Mouse (Mus musculus): ENCODE results near the gene BC049762. TPM values are rescaled to one million over a fixed set of nuclear protein-coding genes. Genes with fewer than 3 reads are reported as not detected.

Gene BC049762
- total RNA-seq (2021) = not detected

- peak; percentile 98 to 99 for DNase-seq (ENCODE audit: extremely low spot score in 1 of 2, low spot score in 2 of 2)
- intact Hi-C loops (cut with DNase I) = loop anchor here (10.0 kb wide), 1 partner anchor 198 kb away; no protein-coding TSS in a partner anchor
Observed at GRCm38 (mm10) chr11:51262342-51263285, at the start of gene BC049762. TSS of gene BC049762 (minus strand) at chr11:51263046.

- intact Hi-C loops (cut with DNase I) = no loop called here
- DNase-seq (ENCODE audit: extremely low spot score in 1 of 2, low spot score in 2 of 2) = no peak
Observed at GRCm38 (mm10) chr11:51311846-51312245, 49.0 kb upstream of the BC049762 start.

- intact Hi-C loops (cut with DNase I) = no loop called here
- DNase-seq (ENCODE audit: extremely low spot score in 1 of 2, low spot score in 2 of 2) = no peak
Observed at GRCm38 (mm10) chr11:51308306-51308705, 45.5 kb upstream of the BC049762 start.

DNA sequence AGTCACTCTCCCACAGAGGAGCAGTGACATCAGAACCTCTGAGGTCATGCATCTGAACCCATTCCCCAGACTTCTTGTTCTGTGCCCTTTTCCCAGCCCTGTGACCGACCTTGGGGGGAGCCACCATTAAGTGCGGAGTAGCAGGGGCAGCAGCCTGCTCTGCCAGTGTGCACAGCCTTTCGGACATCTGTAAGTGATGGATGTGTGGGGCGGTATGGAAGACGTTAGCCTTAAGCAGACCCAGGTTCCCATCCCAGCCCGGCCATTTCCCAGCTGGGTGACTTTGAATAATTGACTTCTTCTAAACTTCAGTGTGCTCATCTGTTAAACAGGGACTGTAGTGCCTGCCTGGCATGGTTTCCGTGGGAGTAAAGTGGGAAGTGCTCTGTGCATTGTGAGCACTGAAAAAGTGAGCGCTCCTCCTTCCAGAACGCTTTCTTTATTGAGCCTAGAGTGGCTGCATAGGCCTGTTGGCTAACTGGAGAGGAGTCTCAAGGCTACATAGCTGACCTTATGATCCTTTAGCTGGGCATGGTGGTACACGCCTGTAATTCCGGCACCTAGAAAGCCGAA is 41.2 kb upstream of the BC049762 start:
- intact Hi-C loops (cut with DNase I) = no loop called here
- DNase-seq (ENCODE audit: extremely low spot score in 1 of 2, low spot score in 2 of 2) = no peak

DNA sequence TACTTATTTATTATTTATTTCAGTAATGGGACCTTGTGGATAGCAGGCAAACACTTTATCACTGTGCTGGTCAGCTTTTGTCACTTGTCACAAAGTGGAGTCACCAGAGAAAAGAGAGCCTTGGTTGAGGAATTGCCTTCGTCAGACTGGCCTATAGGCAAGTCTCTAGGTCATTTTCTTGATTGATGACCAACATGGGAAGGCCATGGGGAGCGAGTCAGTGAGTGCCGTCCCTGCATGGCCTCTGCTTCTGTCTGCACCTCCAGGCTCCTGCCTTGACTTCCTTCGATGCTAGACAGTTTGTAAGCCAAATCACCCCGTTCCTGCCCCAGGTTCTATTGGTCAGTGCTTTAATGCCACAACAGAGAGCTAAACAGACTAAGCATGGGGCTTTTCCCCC is 39.5 kb upstream of the BC049762 start:
- no peak for DNase-seq (ENCODE audit: extremely low spot score in 1 of 2, low spot score in 2 of 2)
- intact Hi-C loops (cut with DNase I) = no loop called here

GRCm38 (mm10) chr11:51298691-51299090 is 35.8 kb upstream of the BC049762 start:
- intact Hi-C loops (cut with DNase I) = no loop called here
- no peak for DNase-seq (ENCODE audit: extremely low spot score in 1 of 2, low spot score in 2 of 2)

DNA sequence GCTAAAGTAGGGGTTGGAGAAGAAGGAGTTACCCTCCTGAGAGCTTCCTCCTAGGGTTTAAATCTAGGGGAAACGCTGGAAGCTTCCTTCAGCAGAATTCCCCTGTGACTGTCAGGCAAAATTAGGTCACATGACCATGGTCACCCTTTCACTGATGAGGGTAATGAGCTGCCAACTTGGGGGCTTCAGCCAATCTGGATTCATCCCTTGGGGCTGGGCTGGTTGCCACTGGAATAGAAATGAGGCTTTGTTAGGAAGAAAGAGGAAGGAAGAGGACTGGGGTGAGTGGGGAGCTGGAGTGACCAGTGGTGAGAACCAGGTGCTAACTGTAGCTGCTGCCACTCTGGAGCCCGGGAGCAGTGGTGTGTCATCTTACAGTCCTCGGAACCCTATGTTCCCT is 32.9 kb upstream of the BC049762 start:
- no peak for DNase-seq (ENCODE audit: extremely low spot score in 1 of 2, low spot score in 2 of 2)
- intact Hi-C loops (cut with DNase I) = no loop called here

DNA sequence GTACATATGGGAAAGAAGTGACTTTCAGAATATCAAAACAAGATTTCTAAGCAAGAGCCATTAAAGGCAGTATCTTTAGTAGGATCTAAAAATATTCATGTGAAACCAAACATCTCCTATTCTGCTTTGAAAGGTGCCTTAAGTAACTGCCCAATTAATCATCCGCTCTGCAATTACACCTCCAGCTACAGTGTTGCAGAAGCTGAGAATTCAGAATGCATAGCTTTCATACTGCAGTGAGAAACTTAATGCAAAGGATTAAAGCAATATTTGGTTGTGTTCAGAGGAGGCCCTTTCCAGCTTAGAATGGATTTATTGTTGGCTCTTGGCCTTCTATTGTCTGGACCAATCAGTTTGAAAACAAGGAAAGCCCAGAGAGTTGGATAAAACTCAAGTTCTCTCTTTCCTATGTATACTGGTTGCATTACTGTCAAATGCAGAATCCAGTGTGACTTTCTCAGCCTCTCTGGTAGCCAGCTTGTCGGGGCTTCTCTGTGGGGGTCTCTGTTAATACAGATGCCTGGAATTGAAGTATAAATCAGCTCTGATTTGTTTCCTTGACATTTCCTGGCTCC is 31.2 kb upstream of the BC049762 start:
- intact Hi-C loops (cut with DNase I) = loop anchor here (5.0 kb wide), 1 partner anchor 153 kb away; no protein-coding TSS in a partner anchor

GRCm38 (mm10) chr11:51290066-51290955 is 27.5 kb upstream of the BC049762 start:
- intact Hi-C loops (cut with DNase I) = loop anchor here (5.0 kb wide), 1 partner anchor 157 kb away; no protein-coding TSS in a partner anchor
- peak; percentile 20 to 75 for DNase-seq (ENCODE audit: extremely low spot score in 1 of 2, low spot score in 2 of 2)

More for the DNA sequence above, 31.2 kb upstream of the BC049762 start:
- no peak for DNase-seq (ENCODE audit: extremely low spot score in 1 of 2, low spot score in 2 of 2)

- intact Hi-C loops (cut with DNase I) = loop anchor here (1.0 to 10.0 kb wide), 5 partner anchors 158 to 395 kb away; partner anchors contain the start of genes 0610009B22Rik and Phykpl
- peak; percentile 61 to 78 for DNase-seq (ENCODE audit: extremely low spot score in 1 of 2, low spot score in 2 of 2)
Observed at GRCm38 (mm10) chr11:51289564-51290041, 26.8 kb upstream of the BC049762 start, which contains the start of gene Col23a1. TSS of gene Col23a1 (plus strand) at chr11:51289920.

DNA sequence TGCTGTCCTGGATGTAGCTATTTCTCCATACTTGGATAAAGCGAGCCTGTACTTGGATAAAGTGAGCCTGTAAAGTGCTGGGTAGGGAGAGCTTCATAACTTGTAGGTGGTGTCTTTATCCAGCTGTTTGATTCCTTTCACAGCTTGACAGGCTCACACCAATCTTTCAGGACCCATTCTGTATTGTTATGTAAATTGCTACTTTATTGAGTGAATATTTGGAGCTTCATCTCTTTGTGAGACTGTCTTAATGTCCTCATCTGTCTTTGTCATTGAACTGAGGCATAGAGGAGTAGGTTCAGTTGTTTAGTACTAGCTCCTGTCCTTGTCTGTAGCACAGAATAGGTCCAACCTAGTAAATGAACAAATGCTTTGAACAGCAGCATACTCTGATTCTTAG is 11.6 kb upstream of the BC049762 start:
- intact Hi-C loops (cut with DNase I) = no loop called here
- DNase-seq (ENCODE audit: extremely low spot score in 1 of 2, low spot score in 2 of 2) = no peak

DNA sequence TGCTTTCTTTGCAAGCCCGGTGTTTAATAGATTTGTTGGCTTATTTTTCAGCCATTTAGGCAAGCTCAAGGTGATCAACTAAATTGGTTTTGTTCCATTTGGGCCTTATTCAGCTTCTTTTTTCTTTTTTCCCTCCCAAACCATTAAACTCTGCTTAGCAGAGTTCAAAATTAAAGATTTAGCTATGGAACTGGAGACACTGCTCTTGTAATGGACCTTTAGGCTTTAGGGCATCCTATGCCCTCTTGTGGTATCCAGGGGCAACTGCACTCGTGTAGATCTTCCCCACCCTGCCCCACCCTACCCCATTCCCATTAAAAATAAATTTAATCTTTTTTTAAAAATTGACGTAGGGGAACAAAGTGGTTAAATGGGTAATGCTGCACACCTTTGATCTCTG is 2.5 kb upstream of the BC049762 start:
- intact Hi-C loops (cut with DNase I) = loop anchor here (5.0 to 10.0 kb wide), 2 partner anchors 201 to 323 kb away; partner anchors contain the start of gene 4933414I15Rik
- no peak for DNase-seq (ENCODE audit: extremely low spot score in 1 of 2, low spot score in 2 of 2)

GRCm38 (mm10) chr11:51264352-51264751 is 1.5 kb upstream of the BC049762 start:
- intact Hi-C loops (cut with DNase I) = loop anchor here (10.0 kb wide), 1 partner anchor 200 kb away; no protein-coding TSS in a partner anchor
- DNase-seq (ENCODE audit: extremely low spot score in 1 of 2, low spot score in 2 of 2) = no peak

GRCm38 (mm10) chr11:51263286-51263831 is 513 bp upstream of the BC049762 start:
- intact Hi-C loops (cut with DNase I) = loop anchor here (10.0 kb wide), 1 partner anchor 199 kb away; no protein-coding TSS in a partner anchor
- peak; percentile 41 to 73 for DNase-seq (ENCODE audit: extremely low spot score in 1 of 2, low spot score in 2 of 2)

DNA sequence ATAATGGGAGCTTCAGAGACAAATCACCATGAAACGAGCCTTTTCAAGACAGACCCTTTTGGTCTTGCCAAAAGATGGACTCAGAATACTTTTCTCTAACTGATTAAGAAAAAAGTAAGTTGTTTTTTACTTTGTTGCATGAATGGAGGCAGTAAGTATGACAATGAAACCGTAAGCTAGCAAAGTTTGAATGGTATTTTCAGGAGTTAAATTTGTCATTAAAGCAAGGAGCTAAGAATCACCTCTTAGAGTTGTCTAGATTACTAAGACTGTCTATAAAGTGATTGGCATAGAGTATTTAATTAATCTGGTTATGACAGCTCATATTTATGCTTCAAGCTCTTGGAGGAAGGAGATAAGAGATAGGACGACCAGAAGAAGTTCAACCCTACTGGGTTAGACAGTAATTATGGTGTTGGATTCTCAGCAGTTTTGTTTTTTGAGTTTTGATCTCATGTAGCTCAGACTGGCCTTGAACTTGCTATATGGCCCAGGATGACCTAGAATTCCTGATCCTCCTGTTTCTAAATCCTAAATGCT is 1.1 kb downstream of the BC049762 start, which contains the start of gene Clk4:
Gene Clk4 (plus strand): TSS at position 51 of the 540 bp plus-strand sequence.
- intact Hi-C loops (cut with DNase I) = loop anchor here (10.0 kb wide), 1 partner anchor 197 kb away; no protein-coding TSS in a partner anchor
- no peak for DNase-seq (ENCODE audit: extremely low spot score in 1 of 2, low spot score in 2 of 2)

DNA sequence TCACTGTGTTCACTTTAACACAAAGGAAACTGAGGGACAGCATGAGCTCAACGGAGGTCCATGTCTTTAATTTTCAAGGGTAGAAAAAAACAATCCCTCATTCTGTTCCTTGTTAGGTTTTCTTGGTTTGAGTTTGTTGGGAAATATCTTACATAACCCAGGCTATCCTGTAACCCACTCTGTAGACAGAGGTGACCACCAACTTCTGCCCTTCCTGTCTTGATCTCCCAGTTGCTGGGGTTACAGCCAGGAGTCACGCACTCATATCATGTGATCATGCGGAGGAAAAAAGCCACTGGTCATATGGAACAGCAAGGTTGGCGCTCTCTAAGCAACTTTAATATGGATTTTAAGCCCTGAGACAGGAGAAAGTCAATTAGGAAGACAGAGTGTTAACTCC is 5.8 kb downstream of the BC049762 start:
- intact Hi-C loops (cut with DNase I) = no loop called here
- no peak for DNase-seq (ENCODE audit: extremely low spot score in 1 of 2, low spot score in 2 of 2)

DNA sequence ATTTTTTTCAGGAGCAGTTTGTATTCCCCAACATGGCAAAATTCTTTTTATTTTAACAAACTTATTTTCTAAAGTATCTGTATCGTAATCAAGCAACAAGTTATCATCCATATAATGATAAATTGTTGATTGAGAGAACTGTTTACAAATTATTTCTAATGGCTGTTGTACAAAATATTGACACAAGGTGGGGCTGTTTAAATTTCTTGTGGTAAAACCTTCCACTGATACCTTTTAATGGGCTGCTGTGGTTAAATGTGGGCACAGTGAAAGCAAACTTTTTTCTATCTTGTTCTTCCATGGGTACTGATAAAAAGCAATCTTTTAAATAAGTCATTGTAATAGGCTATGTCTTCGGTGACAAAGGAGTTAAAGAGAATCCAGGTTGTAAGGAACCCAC is 19.9 kb downstream of the BC049762 start:
- intact Hi-C loops (cut with DNase I) = no loop called here
- no peak for DNase-seq (ENCODE audit: extremely low spot score in 1 of 2, low spot score in 2 of 2)

Data from left cerebral cortex, postnatal 10 days (tissue).